Comparison of ENCODE assay signal across 18 mouse cellular contexts in the genomic region with DNA sequence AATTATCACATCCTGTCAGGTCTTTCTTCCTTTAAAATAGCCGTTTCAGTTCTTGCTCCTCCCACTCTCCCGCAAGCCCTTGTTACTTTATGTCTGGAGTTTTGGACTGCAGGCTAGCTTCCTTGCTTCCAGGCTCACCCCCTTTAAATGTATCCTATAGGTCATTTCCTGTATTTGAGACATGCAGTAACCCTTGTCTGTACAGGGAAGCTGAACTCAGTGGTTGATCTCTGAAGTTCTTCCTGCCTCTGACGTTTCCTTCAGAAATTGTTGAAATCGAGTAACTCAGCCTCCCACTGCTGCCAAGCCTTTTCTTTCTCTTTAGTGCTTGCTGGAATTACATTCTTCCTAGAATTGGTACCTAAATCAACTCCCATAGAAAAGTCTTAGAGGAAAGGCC. TPM values are rescaled to one million over a fixed set of nuclear protein-coding genes. Genes with fewer than 3 reads are reported as not detected.
"Had no signal": no experiment of that assay in that cellular context is flagged by ENCODE, and none has a peak within 500 bp of the region (broad histone marks: within the 10 kb centered on the region; RNA-seq: fewer than 3 reads in every experiment).

No protein-coding gene starts in this region.

- H3K36me3 ChIP-seq: intestine, embryonic 15.5 days; limb, embryonic 12.5 days; liver, embryonic 13.5 days; lung, embryonic 15.5 days; midbrain, embryonic 13.5 days; neural tube, embryonic 15.5 days had no signal

- H3K27me3 ChIP-seq: intestine, embryonic 15.5 days; limb, embryonic 12.5 days; liver, embryonic 13.5 days; lung, embryonic 15.5 days; midbrain, embryonic 13.5 days; neural tube, embryonic 15.5 days had no signal

- H3K4me3 ChIP-seq: intestine, embryonic 15.5 days; layer of hippocampus, adult 2 months; limb, embryonic 12.5 days; liver, embryonic 13.5 days; lung, embryonic 15.5 days; midbrain, embryonic 13.5 days; neural tube, embryonic 15.5 days had no signal

- H3K9ac ChIP-seq: intestine, embryonic 15.5 days; limb, embryonic 12.5 days; liver, embryonic 13.5 days; liver, postnatal 0 days; lung, embryonic 15.5 days; midbrain, embryonic 13.5 days; neural tube, embryonic 15.5 days had no signal

- H3K9me3 ChIP-seq: intestine, embryonic 15.5 days; limb, embryonic 12.5 days; liver, embryonic 13.5 days; lung, embryonic 15.5 days; midbrain, embryonic 13.5 days; neural tube, embryonic 15.5 days had no signal

- H3K4me2 ChIP-seq: intestine, embryonic 15.5 days; limb, embryonic 12.5 days; liver, embryonic 13.5 days; lung, embryonic 15.5 days; midbrain, embryonic 13.5 days; neural tube, embryonic 15.5 days had no signal

- ATAC-seq: intestine, embryonic 15.5 days; liver, postnatal 0 days; midbrain, embryonic 13.5 days had no signal

- H3K4me1 ChIP-seq: intestine, embryonic 15.5 days; limb, embryonic 12.5 days; liver, embryonic 13.5 days; lung, embryonic 15.5 days; midbrain, embryonic 13.5 days; neural tube, embryonic 15.5 days had no signal

- DNase-seq: kidney, adult 18-20 months; kidney, postnatal 4 days; liver; liver, embryonic 13.5 days; liver, postnatal 0 days; lung, postnatal 36 days; right cerebral cortex, adult 18-20 months; right cerebral cortex, postnatal 25 days; thymus, adult 18-20 months; thymus, postnatal 14 days had no signal

- H3K27ac ChIP-seq: intestine, embryonic 15.5 days; layer of hippocampus, adult 2 months; limb, embryonic 12.5 days; liver, embryonic 13.5 days; lung, embryonic 15.5 days; midbrain, embryonic 13.5 days; neural tube, embryonic 15.5 days; stomach, postnatal 0 days had no signal

RNA-seq across cellular contexts. Expression of a gene that starts 18.5 kb away (rescaled TPM):
- total RNA-seq: megakaryocyte-erythroid progenitor cell, adult 5-6 weeks had no signal
